Mouse (Mus musculus): ENCODE measurements around the gene Cep295nl. TPM values are rescaled to one million over a fixed set of nuclear protein-coding genes. Genes with fewer than 3 reads are reported as not detected.

The Cep295nl gene
- total RNA-seq, 2 experiments from 2014 or later: 1.4 to 2.0 TPM

- intact Hi-C loops (cut with DNase I): no loop called here
- DNase-seq: no peak
Measured at GRCm38 (mm10) chr11:118285791-118286190, 56.5 kb downstream of the Cep295nl start.

Other genes with a start within 250 kb of the Cep295nl start
- gene Dnah17, start 211.9 kb downstream of the Cep295nl start, total RNA-seq (2021): under 1 TPM; 0.12 TPM
- 10 to 100 TPM; 51.2 to 59.7 TPM for gene Cyth1, start 93.9 kb downstream of the Cep295nl start, total RNA-seq (2021)
- 10 to 100 TPM; 13.9 TPM for gene Usp36, start 52.3 kb downstream of the Cep295nl start, total RNA-seq (2021)
- 100 to 1,000 TPM; 199 to 211 TPM for gene Timp2, start 13.2 kb upstream of the Cep295nl start, total RNA-seq (2021)
- gene Lgals3bp, start 59.6 kb upstream of the Cep295nl start, total RNA-seq (2021): 10 to 100 TPM; 31.3 to 31.7 TPM
- 10 to 100 TPM; 20.4 to 22.0 TPM for gene Cant1, start 76.6 kb upstream of the Cep295nl start, total RNA-seq (2021)
- gene C1qtnf1, start 85.7 kb upstream of the Cep295nl start, total RNA-seq (2021): 10 to 100 TPM; 38.0 to 38.4 TPM
- gene Engase, start 134.3 kb upstream of the Cep295nl start, total RNA-seq (2021): 1 to 10 TPM; 6.6 to 7.1 TPM